Mouse (Mus musculus) cerebellum, postnatal 36 days (tissue): ENCODE results near the gene Gm21411.
"Not testable (repeated sequence)": the region's sequence is repeated elsewhere in the genome, so short reads cannot be mapped to it uniquely, and the experiment has no call there.

Experiments
- DNase-seq, 2 experiments: peaks; one replicate each; pipeline ENCODE4 v3.0.0; 2021 to 2022; ENCODE audit warnings: mixed read lengths in 2 of 2

Gene Gm21411

GRCm38 (mm10) chr4:146909386-146910137 is at the start of gene Gm21411:
Gm21411 (minus strand) TSS chr4:146909590.
- not testable (repeated sequence) for DNase-seq

GRCm38 (mm10) chr4:146941691-146942090 is 32.3 kb upstream of the Gm21411 start:
- DNase-seq, result not testable (repeated sequence)

GRCm38 (mm10) chr4:146932311-146933082 is 23.1 kb upstream of the Gm21411 start:
- no peak for DNase-seq

- DNase-seq, result no peak
These were observed 5.8 kb upstream of the Gm21411 start for GRCm38 (mm10) chr4:146915196-146915595.

GRCm38 (mm10) chr4:146908131-146908530 is 1.3 kb downstream of the Gm21411 start:
- DNase-seq, result not testable (repeated sequence)

GRCm38 (mm10) chr4:146904782-146905181 is 4.6 kb downstream of the Gm21411 start:
- DNase-seq, result not testable (repeated sequence)

- DNase-seq, result not testable (repeated sequence)
These were observed 6.3 kb downstream of the Gm21411 start for GRCm38 (mm10) chr4:146903126-146903525.
